Comparison of ENCODE assay signal across 33 mouse cellular contexts in genomic region chr7:120182891-120183290, GRCm38 (mm10). TPM values are rescaled to one million over a fixed set of nuclear protein-coding genes. Genes with fewer than 3 reads are reported as not detected.
"Had no signal": no experiment of that assay in that cellular context is flagged by ENCODE, and none has a peak within 500 bp of the region (broad histone marks: within the 10 kb centered on the region; RNA-seq: fewer than 3 reads in every experiment).

No protein-coding gene starts in this region.

- H3K9me3 ChIP-seq: embryonic facial prominence, embryonic 10.5 days; embryonic facial prominence, embryonic 12.5 days; embryonic facial prominence, embryonic 13.5 days; embryonic facial prominence, embryonic 15.5 days; forebrain, embryonic 10.5 days; forebrain, embryonic 12.5 days; forebrain, embryonic 13.5 days; forebrain, embryonic 15.5 days had no signal

- H3K36me3 ChIP-seq: embryonic facial prominence, embryonic 10.5 days; embryonic facial prominence, embryonic 12.5 days; embryonic facial prominence, embryonic 13.5 days; embryonic facial prominence, embryonic 15.5 days; forebrain, embryonic 10.5 days; forebrain, embryonic 12.5 days; forebrain, embryonic 15.5 days had no signal

- H3K4me1 ChIP-seq: embryonic facial prominence, embryonic 12.5 days; embryonic facial prominence, embryonic 15.5 days; forebrain, embryonic 10.5 days; forebrain, embryonic 12.5 days had no signal

- H3K4me3 ChIP-seq: embryonic facial prominence, embryonic 10.5 days; embryonic facial prominence, embryonic 12.5 days; embryonic facial prominence, embryonic 13.5 days; embryonic facial prominence, embryonic 15.5 days; erythroblast, embryonic 14.5 days; forebrain, embryonic 10.5 days; forebrain, embryonic 12.5 days; forebrain, embryonic 13.5 days; forebrain, embryonic 15.5 days; gastrocnemius, adult 2 months; heart, adult 2 months had no signal

- H3K4me2 ChIP-seq: embryonic facial prominence, embryonic 12.5 days; embryonic facial prominence, embryonic 13.5 days; embryonic facial prominence, embryonic 15.5 days; forebrain, embryonic 12.5 days; forebrain, embryonic 13.5 days; forebrain, embryonic 15.5 days had no signal

- H3K27ac ChIP-seq: embryonic facial prominence, embryonic 10.5 days; embryonic facial prominence, embryonic 12.5 days; embryonic facial prominence, embryonic 13.5 days; embryonic facial prominence, embryonic 15.5 days; forebrain, embryonic 10.5 days; forebrain, embryonic 12.5 days; forebrain, embryonic 13.5 days; forebrain, embryonic 15.5 days; gastrocnemius, adult 2 months; heart, adult 2 months had no signal

- H3K9ac ChIP-seq: embryonic facial prominence, embryonic 12.5 days; embryonic facial prominence, embryonic 13.5 days; embryonic facial prominence, embryonic 15.5 days; forebrain, embryonic 12.5 days; forebrain, embryonic 13.5 days; forebrain, embryonic 15.5 days; forebrain, postnatal 0 days had no signal

- ATAC-seq: forebrain, embryonic 13.5 days; forebrain, embryonic 14.5 days; forebrain, embryonic 15.5 days; forebrain, embryonic 16.5 days; forebrain, postnatal 0 days had no signal

- DNase-seq: cerebellum, adult 2 months; cerebellum, adult 8-10 months; cerebellum, adult 9-10 months; cerebellum, adult 9-11 months; cerebellum, postnatal 10 days; cerebellum, postnatal 14 days; cerebellum, postnatal 25 days; cerebellum, postnatal 36 days; embryo, embryonic 11 days; forebrain, postnatal 0 days; gastrocnemius, adult 2 months; gastrocnemius, postnatal 10 days; gastrocnemius, postnatal 14 days; gastrocnemius, postnatal 25 days; gastrocnemius, postnatal 36 days; heart, adult 18-20 months; heart, adult 2 months had no signal

- H3K27me3 ChIP-seq: embryonic facial prominence, embryonic 12.5 days; embryonic facial prominence, embryonic 13.5 days; embryonic facial prominence, embryonic 15.5 days; forebrain, embryonic 12.5 days; forebrain, embryonic 13.5 days; forebrain, embryonic 15.5 days had no signal

RNA-seq across cellular contexts. Expression of gene Anks4b, which starts 9.2 kb away (rescaled TPM):
- polyA plus RNA-seq: cerebellum, adult 2 months; embryonic facial prominence, embryonic 11.5 days; embryonic facial prominence, embryonic 14.5 days; embryonic facial prominence, embryonic 15.5 days; erythroblast, embryonic 14.5 days; forebrain, embryonic 11.5 days; forebrain, embryonic 13.5 days; forebrain, embryonic 14.5 days; forebrain, embryonic 16.5 days; heart, adult 2 months had no signal

RNA-seq across cellular contexts. Expression of gene Crym, which starts 19.0 kb away (rescaled TPM):
- polyA plus RNA-seq: erythroblast, embryonic 14.5 days had no signal

RNA-seq across cellular contexts. Expression of gene Abca14, which starts 20.9 kb away (rescaled TPM):
- polyA plus RNA-seq: cerebellum, adult 2 months; cortical plate, adult 2 months; embryonic facial prominence, embryonic 10.5 days; embryonic facial prominence, embryonic 11.5 days; embryonic facial prominence, embryonic 12.5 days; embryonic facial prominence, embryonic 13.5 days; embryonic facial prominence, embryonic 14.5 days; embryonic facial prominence, embryonic 15.5 days; erythroblast, embryonic 14.5 days; forebrain, embryonic 10.5 days; forebrain, embryonic 11.5 days; forebrain, embryonic 12.5 days; forebrain, embryonic 13.5 days; forebrain, embryonic 14.5 days; forebrain, embryonic 16.5 days; forebrain, postnatal 0 days; gonadal fat pad, adult 2 months; heart, adult 2 months had no signal

RNA-seq across cellular contexts. Expression of gene Zp2, which starts 37.8 kb away (rescaled TPM):
- polyA plus RNA-seq: cerebellum, adult 2 months; embryonic facial prominence, embryonic 11.5 days; embryonic facial prominence, embryonic 12.5 days; embryonic facial prominence, embryonic 13.5 days; erythroblast, embryonic 14.5 days; forebrain, embryonic 10.5 days; forebrain, embryonic 11.5 days; forebrain, embryonic 12.5 days; forebrain, embryonic 13.5 days; forebrain, embryonic 14.5 days; forebrain, embryonic 15.5 days; forebrain, embryonic 16.5 days; gonadal fat pad, adult 2 months had no signal
